Mouse (Mus musculus) kidney, adult 2 months (tissue): ENCODE measurements at regions not wholly inside any gene's neighbourhood (a gene's known extent, or its start where the extent isn't known, plus 50 kb on each side); places are given as distances from the start of the nearest gene placed in this dataset.

ENCODE experiments used
- CTCF ChIP-seq: fragments of 200-500 bp; conservative IDR thresholded peaks from 2 replicates; pipeline ENCODE4 v1.5.1; 2011; ENCODE audit warnings: low read depth, mild to moderate bottlenecking, control low read depth, low read length, moderate library complexity, mixed read lengths; ENCODE audit not compliant: insufficient read depth, insufficient read length
- POLR2A ChIP-seq: fragments of 200-500 bp; IDR thresholded peaks from one replicate; pipeline ENCODE4 v1.6.1; 2011; ENCODE audit warnings: low read depth, low read length, control low read depth

GRCm38 (mm10) chr8:90556079-90556427 is 207.9 kb upstream of the Tox3 start:
- TF ChIP-seq CTCF (no peak), POLR2A (no peak)
